Mouse (Mus musculus) C2C12 (cell line): ENCODE measurements around the gene Dgkg. TPM values are rescaled to one million over a fixed set of nuclear protein-coding genes. Genes with fewer than 3 reads are reported as not detected.

ENCODE experiments used
- H3K27me3 ChIP-seq: one replicate; pipeline ENCODE4 v1.6.1; 2011; ENCODE audit not compliant: control insufficient read depth, insufficient read depth, insufficient read length
- H3K36me3 ChIP-seq: one replicate; pipeline ENCODE4 v1.6.1; 2011; ENCODE audit not compliant: control insufficient read depth, insufficient read depth
- H3K4me3 ChIP-seq: one replicate; pipeline ENCODE4 v1.5.1; 2011; ENCODE audit warnings: mild to moderate bottlenecking, control low read depth; ENCODE audit not compliant: poor library complexity, insufficient read depth, severe bottlenecking
- H3K79me2 ChIP-seq: one replicate; pipeline ENCODE4 v1.6.1; 2011; ENCODE audit not compliant: control insufficient read depth, insufficient read depth
- H3K79me3 ChIP-seq: one replicate; pipeline ENCODE4 v1.6.1; 2011; ENCODE audit warnings: low read depth, control low read depth
- H3ac ChIP-seq: one replicate; pipeline ENCODE3; 2011; ENCODE audit warnings: low read depth; ENCODE audit not compliant: control insufficient read depth, insufficient read length
- CEBPB ChIP-seq: IDR thresholded peaks from one replicate; pipeline ENCODE4 v1.6.1; 2011; ENCODE audit warnings: low read depth, mild to moderate bottlenecking, control low read depth, moderate library complexity
- CTCF ChIP-seq: IDR thresholded peaks from one replicate; pipeline ENCODE4 v1.5.1; 2011; ENCODE audit not compliant: control insufficient read depth, insufficient read depth, insufficient read length
- FOSL1 ChIP-seq: IDR thresholded peaks from one replicate; pipeline ENCODE4 v1.8.0; 2011; ENCODE audit warnings: mild to moderate bottlenecking, low read length; ENCODE audit not compliant: poor library complexity, insufficient read depth, severe bottlenecking
- MAX ChIP-seq: IDR thresholded peaks from one replicate; pipeline ENCODE4 v1.6.1; 2011; ENCODE audit warnings: mild to moderate bottlenecking, control low read depth
- MYOD1 ChIP-seq: IDR thresholded peaks from one replicate; pipeline ENCODE4 v1.6.1; 2011; ENCODE audit warnings: low read depth; ENCODE audit not compliant: control insufficient read depth, insufficient read length
- MYOG ChIP-seq: IDR thresholded peaks from one replicate; pipeline ENCODE4 v1.6.1; 2011; ENCODE audit not compliant: control insufficient read depth, insufficient read length; ENCODE audit errors: extremely low read depth
- USF1 ChIP-seq: IDR thresholded peaks from one replicate; pipeline ENCODE4 v1.6.1; 2011; ENCODE audit warnings: low read depth, mild to moderate bottlenecking, control low read depth, moderate library complexity
- polyA plus RNA-seq: library from polyadenylated mRNA; unstranded; fragments of >200 nt; fragmentation: generic; extraction: Trizol; gene quantifications from one replicate; pipeline ENCODE4 v1.2.1, GENCODE M21; 2012; ENCODE audit warnings: missing spikeins

Gene Dgkg
- polyA plus RNA-seq, 1 experiment, result 0.01 TPM

DNA sequence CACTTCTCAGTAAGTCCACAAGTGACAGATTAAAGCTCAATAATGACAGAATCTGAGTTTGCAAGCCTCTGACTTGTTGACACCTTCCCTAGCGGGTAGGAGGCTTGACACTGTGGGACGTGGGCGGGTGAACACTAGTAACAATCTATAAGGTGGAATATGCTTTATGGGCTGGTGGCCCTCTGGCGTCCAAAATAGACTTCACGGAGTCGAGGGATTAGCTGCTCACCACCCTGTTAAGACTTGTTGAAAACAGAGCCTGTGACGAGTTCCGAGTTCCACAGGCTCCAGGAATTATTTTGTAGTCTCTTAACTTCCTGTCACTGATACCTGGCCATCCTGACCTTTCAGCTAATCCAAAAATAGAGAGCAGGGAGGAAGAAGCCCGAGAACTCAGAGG lies 104.7 kb downstream of the Dgkg start:
- TF ChIP-seq FOSL1 (no peak), USF1 (no peak), MYOG (no peak)
- peaks cover 5% of the 10 kb centered on the region for H3K27me3 ChIP-seq
- no peak overlapping the region for H3K4me3 ChIP-seq
- H3K36me3 ChIP-seq, result no peaks in the 10 kb centered on the region
- no peaks in the 10 kb centered on the region for H3K79me2 ChIP-seq
- no peaks in the 10 kb centered on the region for H3K79me3 ChIP-seq
- no peak overlapping the region for H3ac ChIP-seq

DNA sequence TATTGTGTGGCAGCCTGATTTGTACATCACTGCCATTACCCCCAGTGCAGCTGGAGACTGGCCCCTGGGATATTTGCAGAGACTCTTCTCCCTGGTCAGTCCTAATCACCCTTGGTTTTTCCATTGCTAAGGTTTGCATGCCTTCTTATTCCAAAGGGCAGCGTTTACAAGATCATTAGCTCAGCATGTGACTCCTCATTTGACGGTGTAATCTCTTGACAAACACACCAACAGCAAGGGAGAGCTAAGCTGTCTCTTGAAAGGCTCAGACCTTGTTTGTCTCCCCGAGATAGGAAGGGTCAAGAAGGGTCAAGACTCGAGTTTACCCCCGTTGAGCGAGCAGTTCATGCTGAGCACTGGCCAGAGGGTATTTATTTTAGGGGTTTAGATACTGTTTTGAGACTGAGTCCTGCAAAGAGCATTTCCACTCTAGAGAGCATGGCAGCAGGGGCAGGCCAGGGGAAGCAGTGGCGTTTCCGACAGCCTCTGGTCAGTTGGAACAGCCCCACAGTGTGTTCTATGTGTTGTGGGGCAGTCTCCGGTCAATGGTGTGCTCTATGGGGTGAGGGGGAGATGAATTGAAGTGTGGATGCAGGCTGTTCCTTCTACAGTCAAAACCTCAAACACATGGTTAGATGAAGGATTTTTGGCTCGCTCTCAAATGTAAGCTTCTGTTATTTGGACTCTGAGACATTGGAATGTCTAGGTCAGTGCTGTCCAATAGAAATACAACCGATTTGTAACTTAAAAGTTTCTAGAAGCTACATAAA lies 105.6 kb downstream of the Dgkg start:
- no peaks in the 10 kb centered on the region for H3K27me3 ChIP-seq
- H3ac ChIP-seq, result no peak overlapping the region
- no peaks in the 10 kb centered on the region for H3K36me3 ChIP-seq
- H3K4me3 ChIP-seq, result no peak overlapping the region
- no peaks in the 10 kb centered on the region for H3K79me2 ChIP-seq
- TF ChIP-seq FOSL1, result no peak
- no peak for TF ChIP-seq CEBPB
- no peak for TF ChIP-seq MYOG
- TF ChIP-seq CTCF, result no peak
- no peak for TF ChIP-seq USF1
- no peak for TF ChIP-seq MAX
- TF ChIP-seq MYOD1, result no peak
- H3K79me3 ChIP-seq, result no peaks in the 10 kb centered on the region

DNA sequence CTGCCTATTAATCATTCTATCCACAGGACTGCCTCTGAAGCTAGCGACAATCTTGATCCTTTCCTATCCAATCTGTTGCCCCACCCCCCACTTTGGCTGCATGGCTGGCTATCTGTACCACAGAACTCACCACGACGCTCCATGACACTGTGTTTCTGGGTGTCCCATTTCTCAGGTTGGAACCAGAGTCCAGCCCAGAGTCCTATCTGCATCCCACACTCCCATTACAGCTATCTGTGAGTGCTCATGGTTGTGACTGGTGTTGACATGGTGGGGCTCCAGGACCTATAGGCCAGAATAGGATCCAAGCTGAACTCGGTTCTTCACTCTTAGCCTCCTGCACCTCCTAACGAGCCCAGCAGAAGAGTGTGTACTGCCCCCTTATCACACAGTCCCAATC lies 107.7 kb downstream of the Dgkg start:
- Histone ChIP-seq H3ac (no peak overlapping the region), H3K36me3 (no peaks in the 10 kb centered on the region), H3K4me3 (no peak overlapping the region), H3K79me2 (no peaks in the 10 kb centered on the region), H3K79me3 (no peaks in the 10 kb centered on the region), H3K27me3 (no peaks in the 10 kb centered on the region)
- no peak for TF ChIP-seq MYOG
- TF ChIP-seq USF1, result no peak
- no peak for TF ChIP-seq CEBPB
- no peak for TF ChIP-seq MYOD1
- no peak for TF ChIP-seq FOSL1
- TF ChIP-seq CTCF, result no peak
- TF ChIP-seq MAX, result no peak

DNA sequence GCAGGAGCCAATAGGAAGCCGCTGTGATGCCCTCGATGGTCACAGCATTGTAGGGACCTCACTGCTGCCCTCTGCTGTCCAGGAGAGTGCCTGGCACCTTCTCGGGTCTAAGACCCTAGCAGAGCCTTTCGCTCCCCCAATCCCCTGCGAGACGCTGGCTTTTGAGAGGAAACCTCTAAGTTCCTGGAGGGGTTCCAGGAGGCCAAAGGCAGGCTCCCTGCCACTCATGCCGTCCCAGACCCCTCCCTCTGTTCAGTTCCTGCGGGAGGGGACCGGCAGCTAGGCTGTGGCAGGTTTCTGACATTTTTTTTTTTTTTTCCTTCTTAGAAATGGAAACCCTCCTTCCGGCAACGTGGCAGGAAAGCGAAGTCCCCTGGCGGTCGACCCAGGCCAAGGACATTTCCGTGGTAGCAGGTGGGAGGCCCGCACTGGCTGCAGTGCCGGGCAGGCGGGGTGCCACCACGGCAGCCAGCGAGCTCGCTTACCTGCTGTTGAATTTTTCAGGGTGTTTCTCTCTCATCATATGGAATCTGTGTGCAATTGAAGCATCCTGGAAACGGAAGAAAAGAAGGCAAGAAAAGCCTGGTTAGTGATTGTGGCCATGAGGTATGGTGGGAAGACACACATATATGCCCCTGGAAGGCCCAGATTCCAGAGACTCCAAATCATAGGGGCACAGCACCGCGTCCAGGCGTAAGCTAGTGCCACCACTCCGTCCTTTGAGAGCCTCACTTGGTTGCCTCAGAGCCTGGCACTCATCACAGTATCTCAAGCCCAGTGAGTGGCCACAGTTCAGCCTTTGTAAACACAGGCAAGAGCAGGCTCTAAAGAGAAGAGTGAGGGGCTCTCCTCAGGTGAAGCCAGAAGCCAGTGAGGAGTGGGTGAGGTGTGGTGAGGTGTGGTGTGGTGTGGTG lies 108.6 kb downstream of the Dgkg start:
- H3K4me3 ChIP-seq, result no peak overlapping the region
- H3ac ChIP-seq, result no peak overlapping the region
- no peaks in the 10 kb centered on the region for H3K36me3 ChIP-seq
- H3K27me3 ChIP-seq, result no peaks in the 10 kb centered on the region
- no peaks in the 10 kb centered on the region for H3K79me3 ChIP-seq
- no peaks in the 10 kb centered on the region for H3K79me2 ChIP-seq
- TF ChIP-seq MYOG, result no peak
- no peak for TF ChIP-seq CEBPB
- TF ChIP-seq CTCF, result peak; percentile 80
- TF ChIP-seq USF1, result no peak

DNA sequence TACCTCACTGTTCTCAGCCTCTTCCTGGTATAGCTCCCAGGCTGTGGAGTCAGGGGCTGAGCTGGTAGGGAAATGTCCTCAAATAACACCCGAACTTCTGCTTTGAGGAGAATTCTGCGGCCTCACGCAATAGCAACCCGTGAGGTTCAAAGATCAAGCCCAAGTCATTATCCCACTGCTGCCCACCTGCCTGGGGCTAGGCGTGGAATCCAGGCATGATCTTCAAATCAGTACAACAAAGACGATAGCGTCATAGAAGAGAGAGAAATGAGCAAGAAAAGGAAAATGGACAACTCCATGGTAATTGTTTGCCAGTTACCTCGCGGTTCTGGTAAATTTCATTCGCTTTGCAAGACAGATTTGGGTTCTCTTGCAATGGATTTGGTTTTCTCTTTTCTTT lies 109.3 kb downstream of the Dgkg start:
- Histone ChIP-seq H3ac (no peak overlapping the region), H3K27me3 (no peaks in the 10 kb centered on the region), H3K79me3 (no peaks in the 10 kb centered on the region), H3K4me3 (no peak overlapping the region), H3K79me2 (no peaks in the 10 kb centered on the region), H3K36me3 (no peaks in the 10 kb centered on the region)
- TF ChIP-seq FOSL1 (no peak), MYOD1 (no peak), MYOG (no peak), CTCF (no peak), CEBPB (no peak), MAX (no peak), USF1 (no peak)

DNA sequence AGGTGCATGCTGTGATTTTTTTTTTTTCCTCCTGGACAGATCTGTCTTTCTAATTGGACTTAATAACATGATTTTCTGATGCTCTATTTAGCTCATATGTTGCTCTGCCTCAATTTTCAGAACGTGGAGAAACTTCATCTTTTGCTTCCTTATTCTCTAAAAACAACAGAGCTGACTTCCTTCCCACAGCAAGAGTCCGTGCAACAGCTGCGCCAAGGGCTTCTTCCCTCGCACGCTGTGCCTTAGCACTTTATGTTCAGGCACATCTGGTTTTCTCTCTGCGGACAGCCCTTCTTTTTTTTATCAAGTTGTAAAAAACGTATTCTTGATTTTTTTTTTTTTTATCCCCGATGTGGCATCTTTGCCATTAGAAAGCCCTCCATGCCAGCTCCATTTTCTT lies 111.2 kb downstream of the Dgkg start:
- no peak overlapping the region for H3ac ChIP-seq
- H3K27me3 ChIP-seq, result no peaks in the 10 kb centered on the region
- H3K36me3 ChIP-seq, result no peaks in the 10 kb centered on the region
- TF ChIP-seq CTCF (no peak), USF1 (no peak), MAX (no peak), FOSL1 (no peak), MYOD1 (no peak), MYOG (no peak), CEBPB (no peak)
- no peaks in the 10 kb centered on the region for H3K79me2 ChIP-seq
- H3K79me3 ChIP-seq, result no peaks in the 10 kb centered on the region
- H3K4me3 ChIP-seq, result no peak overlapping the region
